Mouse (Mus musculus) layer of hippocampus, adult 11-12 months (tissue): ENCODE measurements at regions not wholly inside any gene's neighbourhood (a gene's known extent, or its start where the extent isn't known, plus 50 kb on each side); places are given as distances from the start of the nearest gene placed in this dataset.

Experiments used
- DNase-seq: peaks from one replicate; pipeline ENCODE4 v3.0.0; 2022; ENCODE audit warnings: low spot score

GRCm38 (mm10) chr1:186909518-186910105 lies 57.6 kb upstream of the D1Pas1 start:
- DNase-seq, result peak; percentile 6

- no peak for DNase-seq
Observed at GRCm38 (mm10) chr1:186909073-186909472, 58.1 kb upstream of the D1Pas1 start.

GRCm38 (mm10) chr1:186907409-186908170 lies 59.6 kb upstream of the D1Pas1 start:
- no peak for DNase-seq

- no peak for DNase-seq
Observed at GRCm38 (mm10) chr1:186905942-186906341, 61.3 kb upstream of the D1Pas1 start.

- no peak for DNase-seq
Observed at GRCm38 (mm10) chr1:186901548-186901947, 65.7 kb upstream of the D1Pas1 start.

GRCm38 (mm10) chr1:186898203-186898602 lies 69.0 kb upstream of the D1Pas1 start:
- no peak for DNase-seq

GRCm38 (mm10) chr1:186889584-186889852 lies 77.7 kb upstream of the D1Pas1 start:
- no peak for DNase-seq

GRCm38 (mm10) chr1:186888767-186889583 lies 78.2 kb upstream of the D1Pas1 start:
- no peak for DNase-seq

GRCm38 (mm10) chr1:186887127-186887526 lies 80.1 kb upstream of the D1Pas1 start:
- DNase-seq, result no peak

GRCm38 (mm10) chr1:186880391-186880790 lies 86.8 kb upstream of the D1Pas1 start:
- DNase-seq, result no peak

- no peak for DNase-seq
Observed at GRCm38 (mm10) chr1:186860608-186861444, 106.4 kb upstream of the D1Pas1 start.

GRCm38 (mm10) chr1:186858285-186858684 lies 108.9 kb upstream of the D1Pas1 start:
- DNase-seq, result no peak

- no peak for DNase-seq
Observed at GRCm38 (mm10) chr1:186855474-186856036, 106.4 kb upstream of the Rrp15 start.

- no peak for DNase-seq
Observed at GRCm38 (mm10) chr1:186845256-186845655, 96.1 kb upstream of the Rrp15 start.

GRCm38 (mm10) chr1:186833896-186834800 lies 85.0 kb upstream of the Rrp15 start:
- no peak for DNase-seq

GRCm38 (mm10) chr1:186833441-186833895 lies 84.3 kb upstream of the Rrp15 start:
- no peak for DNase-seq

GRCm38 (mm10) chr1:186827773-186828172 lies 78.6 kb upstream of the Rrp15 start:
- DNase-seq, result peak; percentile 35

GRCm38 (mm10) chr1:186808192-186808960 lies 59.2 kb upstream of the Rrp15 start:
- DNase-seq, result no peak

- DNase-seq, result no peak
Observed at GRCm38 (mm10) chr1:186804451-186804850, 55.3 kb upstream of the Rrp15 start.
